Mouse (Mus musculus): ENCODE results near the gene Fam19a2.
A peak's percentile ranks its signal among the peaks of the same experiment; 100 is the strongest.

Fam19a2 gene

GRCm38 (mm10) chr10:123395429-123395828 is 131.6 kb downstream of the Fam19a2 start:
- DNase-seq = no peak

GRCm38 (mm10) chr10:123398136-123398535 is 134.3 kb downstream of the Fam19a2 start:
- no peak for DNase-seq

DNA sequence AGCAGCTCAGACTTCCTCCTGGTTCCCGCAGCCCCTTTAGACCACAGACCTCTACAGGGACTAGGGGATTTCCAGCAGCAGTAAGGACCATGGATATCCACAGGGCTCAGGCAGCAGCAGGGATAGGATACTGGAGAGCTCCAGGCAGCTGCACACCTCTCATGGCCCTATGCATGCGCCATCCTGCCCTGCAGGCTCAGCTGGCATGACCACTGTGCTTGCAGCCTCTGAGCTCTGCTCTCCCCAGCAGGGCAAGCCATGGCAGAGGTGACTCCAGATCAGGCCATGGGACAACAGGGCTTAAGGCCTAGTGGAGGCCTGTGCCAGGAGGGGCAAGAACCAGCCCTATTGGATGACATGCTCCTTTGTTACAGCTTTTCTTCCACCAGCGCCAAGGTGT is 137.4 kb downstream of the Fam19a2 start:
- no peak for DNase-seq

DNA sequence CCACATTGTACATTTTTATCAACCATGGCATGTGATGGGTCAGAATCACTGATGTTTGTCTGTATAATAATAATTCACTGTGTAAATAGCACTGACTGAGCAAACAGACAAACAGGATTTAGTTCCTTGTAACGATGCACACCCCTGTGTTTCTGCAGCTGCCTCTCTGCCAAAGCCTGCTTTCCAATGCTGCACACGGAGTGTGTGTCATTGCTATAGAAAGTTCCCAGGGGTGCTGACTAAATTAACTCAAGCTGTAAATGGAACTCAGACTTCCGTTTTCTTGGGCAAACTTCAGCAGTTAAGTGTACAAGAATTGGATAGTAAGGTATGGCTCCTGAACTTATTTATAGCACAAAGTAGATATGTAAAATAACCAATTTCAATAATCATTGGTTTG is 138.7 kb downstream of the Fam19a2 start:
- no peak for DNase-seq

DNA sequence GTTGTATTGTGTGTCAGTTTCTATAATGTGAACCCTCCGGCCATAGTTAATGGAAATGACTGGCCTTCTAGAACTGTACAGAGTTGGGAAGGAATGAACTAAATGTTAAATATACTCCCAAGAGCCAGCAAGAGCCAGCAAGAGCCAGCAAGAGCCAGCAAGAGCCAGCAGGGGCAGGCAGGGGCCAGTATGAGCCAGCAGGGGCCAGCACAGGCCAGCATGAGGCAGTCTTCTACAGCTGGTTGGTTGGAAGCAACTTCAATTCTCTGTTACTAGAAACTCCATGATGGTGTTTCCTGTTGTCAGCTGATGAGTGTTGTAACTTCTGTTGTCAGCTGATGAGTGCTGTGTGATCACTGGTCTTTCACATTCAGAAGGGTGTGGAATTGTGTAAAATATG is 151.2 kb downstream of the Fam19a2 start:
- peak; percentile 14 for DNase-seq

GRCm38 (mm10) chr10:123416024-123416423 is 152.2 kb downstream of the Fam19a2 start:
- DNase-seq = peak; percentile 45

DNA sequence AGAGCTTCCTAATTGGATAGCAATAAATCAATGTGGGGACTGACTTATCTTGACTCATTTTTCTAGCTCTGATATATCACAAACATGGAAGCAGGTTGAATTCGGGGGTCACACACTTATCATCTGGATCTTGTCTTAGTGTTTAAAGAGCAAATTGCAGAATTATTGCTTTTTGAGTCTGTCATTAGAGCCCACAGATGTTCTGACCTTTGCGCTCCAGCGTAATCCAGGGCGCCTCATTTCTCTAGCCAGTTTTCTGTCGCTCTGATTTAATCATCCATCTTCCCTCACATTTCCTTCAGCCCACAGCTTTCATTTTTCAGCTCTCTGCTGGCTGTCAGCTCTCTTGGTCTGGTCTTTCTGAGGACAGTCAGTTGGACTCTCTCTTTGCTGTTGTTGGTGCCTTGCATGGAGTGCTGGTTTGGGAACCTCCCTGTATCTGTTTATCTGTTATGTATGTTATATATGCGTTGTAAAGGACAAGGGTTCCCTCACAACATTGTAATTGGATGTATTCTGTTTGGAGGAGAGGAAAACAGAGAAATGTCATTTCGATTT is 154.9 kb downstream of the Fam19a2 start:
- peak; percentile 39 for DNase-seq

- no peak for DNase-seq
These were observed 156.5 kb downstream of the Fam19a2 start for GRCm38 (mm10) chr10:123420249-123420648.

DNA sequence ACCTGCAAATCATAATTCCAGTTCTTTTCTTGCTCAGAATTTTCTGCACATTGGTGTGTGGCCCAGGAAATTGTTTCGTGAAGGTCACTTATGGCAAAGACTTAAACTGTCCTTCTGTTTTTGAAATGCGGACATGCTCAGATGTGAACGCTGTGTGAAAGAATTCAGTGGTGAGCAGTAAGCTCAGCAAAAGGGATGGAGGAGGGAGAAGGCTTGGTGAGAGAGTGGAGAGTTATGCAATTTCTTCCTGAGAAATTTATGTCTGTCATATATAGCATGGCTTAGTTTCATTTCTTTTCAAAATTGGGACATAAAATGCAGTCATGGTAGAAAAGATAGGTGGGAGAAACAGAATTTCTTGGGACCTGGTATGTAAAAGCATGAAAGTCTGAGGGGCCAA is 160.7 kb downstream of the Fam19a2 start:
- DNase-seq = no peak

- no peak for DNase-seq
These were observed 162.9 kb downstream of the Fam19a2 start for GRCm38 (mm10) chr10:123426527-123427363.

GRCm38 (mm10) chr10:123431569-123431968 is 167.8 kb downstream of the Fam19a2 start:
- DNase-seq = no peak

DNA sequence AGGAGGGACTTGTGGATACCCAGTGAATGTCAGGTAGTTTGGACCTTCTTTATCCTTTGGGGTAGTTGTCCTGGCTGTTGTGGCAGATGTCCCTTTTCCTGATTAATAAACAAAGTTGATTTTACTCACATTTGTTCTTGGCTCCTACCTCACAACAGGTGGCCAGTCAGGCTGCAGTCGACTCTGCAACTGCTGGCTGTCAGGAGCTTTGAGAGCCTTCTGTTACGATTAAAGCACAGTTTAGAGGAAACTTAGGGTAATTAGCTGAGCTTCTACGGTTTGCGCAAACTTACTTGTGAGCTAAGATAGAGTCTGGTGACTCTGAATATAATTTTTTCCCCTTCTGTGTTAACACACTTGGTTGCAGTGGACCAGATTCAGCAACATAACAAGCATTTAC is 173.8 kb downstream of the Fam19a2 start:
- no peak for DNase-seq

- peak; percentile 18 for DNase-seq
These were observed 193.0 kb downstream of the Fam19a2 start for GRCm38 (mm10) chr10:123456800-123457199.

- DNase-seq = no peak
These were observed 196.7 kb downstream of the Fam19a2 start for GRCm38 (mm10) chr10:123460466-123460865.

GRCm38 (mm10) chr10:123462305-123462704 is 198.5 kb downstream of the Fam19a2 start:
- DNase-seq = no peak

DNA sequence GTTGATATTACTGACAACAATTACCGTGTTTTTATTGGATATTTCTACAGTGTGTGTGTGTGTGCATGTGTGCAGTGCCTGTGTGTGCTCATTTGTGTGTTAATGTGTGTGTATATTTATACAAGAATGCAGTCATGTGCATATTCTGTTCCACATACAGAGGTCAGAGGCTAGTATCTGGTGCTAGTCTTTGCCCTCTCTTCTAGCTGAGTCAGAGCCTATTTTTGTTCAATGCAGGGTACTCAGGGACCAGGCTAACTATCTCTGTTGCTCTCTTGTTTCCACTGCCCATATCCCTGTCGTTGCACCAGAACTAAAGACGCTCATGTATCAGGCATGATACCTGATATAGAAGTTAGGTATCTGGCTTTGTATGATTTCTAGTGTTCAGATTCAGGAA is 251.0 kb downstream of the Fam19a2 start:
- no peak for DNase-seq

DNA sequence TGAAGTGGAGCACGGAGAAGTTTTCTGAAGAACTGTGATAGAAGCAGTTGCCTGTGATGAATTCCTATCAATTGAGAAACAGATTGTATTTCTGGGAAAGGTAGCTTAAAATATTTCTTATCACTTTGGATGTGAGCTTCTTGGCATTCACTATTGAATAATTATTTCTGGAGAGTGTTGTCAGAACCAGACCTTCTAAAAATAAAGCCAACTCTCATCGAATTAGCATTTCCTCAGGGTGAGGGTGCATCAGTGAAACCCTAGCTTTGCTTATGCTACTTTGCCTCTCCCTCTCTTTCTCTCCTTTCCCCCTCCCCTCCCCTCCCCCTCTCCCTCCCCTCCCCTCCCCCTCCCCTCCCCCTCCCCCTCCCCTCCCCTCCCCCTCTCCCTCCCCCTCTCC is 256.8 kb downstream of the Fam19a2 start:
- DNase-seq = no peak

DNA sequence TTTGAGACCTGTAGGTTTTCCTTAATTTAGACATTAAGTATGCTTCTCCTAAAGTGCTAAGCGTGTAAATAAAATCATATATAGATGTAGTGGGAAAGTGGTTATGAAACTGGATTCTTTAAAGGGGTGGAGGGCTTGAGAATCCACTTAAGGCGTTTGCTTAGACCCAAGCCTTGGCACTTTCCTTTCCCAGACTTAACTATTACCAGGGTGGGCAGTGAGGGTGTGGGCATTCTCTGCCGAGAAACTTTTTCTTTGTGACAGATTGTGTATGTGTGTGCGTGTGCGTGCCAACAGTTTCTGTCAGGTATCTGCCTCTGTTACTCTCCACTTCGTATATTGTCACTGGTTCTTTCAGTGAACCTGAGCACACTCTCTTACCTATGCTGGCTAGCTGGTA is 257.4 kb downstream of the Fam19a2 start:
- no peak for DNase-seq

DNA sequence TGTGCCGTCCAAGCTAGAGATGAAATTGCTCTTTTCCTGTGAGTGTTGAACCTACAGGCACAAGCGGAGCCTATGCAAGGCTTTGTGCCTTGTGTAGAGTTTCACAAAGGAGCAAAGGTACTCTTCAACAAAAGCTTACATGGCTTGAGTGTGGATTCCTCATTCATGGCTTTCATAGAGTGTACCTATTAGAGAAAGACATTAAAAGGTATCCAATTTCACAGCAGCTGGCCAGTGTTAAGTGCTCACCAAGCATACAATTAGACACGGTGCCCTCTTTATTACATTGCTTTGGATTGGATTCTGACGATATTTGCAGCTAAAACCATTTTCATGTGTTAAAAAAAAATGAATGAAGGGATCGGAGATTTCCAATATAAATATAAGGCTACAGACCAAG is 261.6 kb downstream of the Fam19a2 start:
- peak; percentile 4 for DNase-seq

- DNase-seq = no peak
These were observed 262.3 kb downstream of the Fam19a2 start for GRCm38 (mm10) chr10:123526059-123526458.

- no peak for DNase-seq
These were observed 272.3 kb downstream of the Fam19a2 start for GRCm38 (mm10) chr10:123536143-123536542.

DNA sequence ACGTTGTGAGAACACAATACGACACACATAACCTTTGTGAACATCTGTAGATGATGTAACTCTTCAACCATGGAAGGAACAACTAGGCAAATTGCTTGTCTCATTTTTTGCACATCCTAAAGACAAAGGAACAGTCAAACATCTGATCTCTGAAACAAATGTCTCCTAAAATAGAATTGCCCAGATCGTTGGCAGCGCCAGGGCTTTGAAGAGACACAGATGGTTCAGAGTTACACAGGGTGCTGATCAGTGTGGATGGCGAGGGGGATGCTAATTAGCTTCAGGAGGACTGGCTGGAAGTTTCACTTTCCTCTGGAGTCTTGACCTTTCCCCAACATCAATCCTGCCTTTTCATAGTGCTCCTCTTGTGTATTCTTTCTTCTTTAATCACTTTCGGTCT is 284.6 kb downstream of the Fam19a2 start:
- DNase-seq = no peak

GRCm38 (mm10) chr10:123567677-123568076 is 303.9 kb downstream of the Fam19a2 start:
- peak; percentile 38 for DNase-seq

DNA sequence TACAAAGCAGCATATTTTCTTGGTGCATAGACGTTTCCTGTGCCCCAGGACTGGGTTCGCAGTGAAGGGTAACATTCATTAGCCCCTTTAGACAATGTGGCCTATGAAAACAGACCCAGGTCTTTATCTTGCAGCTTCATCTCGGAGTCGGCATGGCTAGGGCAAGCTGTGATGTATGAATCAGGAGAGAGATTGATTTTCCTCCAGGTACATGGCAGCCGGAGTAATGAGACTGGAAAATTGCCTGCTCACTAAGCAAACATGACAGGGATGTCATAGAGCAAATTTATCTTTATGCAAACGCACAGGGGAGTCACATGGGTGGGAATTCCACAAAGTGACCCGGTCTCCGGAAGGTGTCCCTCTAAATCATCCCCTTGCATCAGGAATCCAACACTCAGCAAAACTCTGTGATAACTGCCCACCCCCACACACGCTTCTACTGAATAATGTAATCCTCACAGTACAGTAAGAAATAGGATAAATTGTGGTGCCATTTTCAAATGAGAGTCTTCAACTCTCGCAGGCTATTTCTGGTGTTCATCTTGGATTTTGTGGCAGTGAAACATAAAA is 306.9 kb downstream of the Fam19a2 start:
- DNase-seq = peak; percentile 31

Data from embryo, embryonic 11 days (tissue).